Mouse (Mus musculus) layer of hippocampus, adult 18-20 months (tissue): ENCODE measurements around the gene Gpd1l. TPM values are rescaled to one million over a fixed set of nuclear protein-coding genes. Genes with fewer than 3 reads are reported as not detected.

Experiments
- DNase-seq, 2 experiments: peaks; one replicate each; pipeline ENCODE4 v3.0.0; 2022; ENCODE audit warnings: low spot score in 2 of 2
- total RNA-seq, 2 experiments: library from RNA; stranded (reverse); gene quantifications; 2 replicates each; pipeline ENCODE4 v1.2.3; 2021

Gene Gpd1l
- total RNA-seq, 2 experiments from 2014 or later: 82.4 to 82.5 TPM

DNA sequence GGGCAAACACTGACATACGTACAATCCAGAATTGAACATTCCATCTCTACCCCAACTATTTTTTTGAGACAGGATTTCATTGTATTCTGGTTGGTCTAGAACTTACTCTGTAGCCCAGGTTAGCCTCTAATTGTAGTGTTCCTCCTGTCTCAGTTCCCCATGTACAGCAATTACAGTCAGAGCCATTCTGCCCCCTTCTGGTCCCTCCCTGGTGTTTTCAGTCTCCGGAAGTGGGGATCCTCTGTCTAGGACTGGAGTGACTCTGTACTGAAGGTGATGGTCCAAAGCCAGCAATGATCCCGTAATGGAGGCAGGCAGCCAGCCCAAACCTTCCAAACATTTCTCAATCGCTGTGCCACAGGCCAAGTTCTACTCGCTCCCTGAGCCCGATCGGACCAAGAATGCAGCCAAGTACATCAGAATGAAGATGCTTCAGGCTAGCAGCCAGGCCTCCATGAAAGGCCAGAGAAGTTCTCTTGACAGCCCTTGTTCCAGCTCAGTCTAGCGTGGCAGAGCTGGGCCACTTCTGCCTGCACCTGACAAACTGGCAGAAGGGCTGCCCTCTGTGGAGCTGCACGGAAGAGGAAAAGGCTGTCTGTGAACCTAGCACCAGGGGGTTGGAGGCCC lies 3.2 kb downstream of the Gpd1l start:
- DNase-seq: peak in 1 of 2 experiments; percentile 50

GRCm38 (mm10) chr9:114925571-114925970 lies 8.2 kb downstream of the Gpd1l start:
- no peak for DNase-seq

DNA sequence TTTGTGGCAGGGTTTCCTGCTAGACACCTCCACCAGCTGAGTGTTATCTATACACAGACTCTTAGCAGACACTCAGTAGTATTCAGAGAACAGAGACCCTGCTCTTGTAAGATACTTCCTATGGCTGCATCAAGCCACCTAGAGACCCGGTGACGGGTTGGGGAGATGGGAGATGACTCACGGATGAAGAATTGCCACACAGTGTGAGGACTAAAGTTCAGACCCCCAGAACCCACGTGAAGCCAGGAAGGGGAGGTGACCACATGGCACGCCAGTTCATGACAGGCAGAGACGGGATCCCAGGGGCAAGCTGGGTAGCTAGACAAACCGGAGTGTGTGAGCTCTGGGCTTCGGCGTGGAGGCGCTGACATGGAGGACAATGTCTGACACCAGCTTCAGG lies 8.7 kb downstream of the Gpd1l start:
- no peak for DNase-seq

DNA sequence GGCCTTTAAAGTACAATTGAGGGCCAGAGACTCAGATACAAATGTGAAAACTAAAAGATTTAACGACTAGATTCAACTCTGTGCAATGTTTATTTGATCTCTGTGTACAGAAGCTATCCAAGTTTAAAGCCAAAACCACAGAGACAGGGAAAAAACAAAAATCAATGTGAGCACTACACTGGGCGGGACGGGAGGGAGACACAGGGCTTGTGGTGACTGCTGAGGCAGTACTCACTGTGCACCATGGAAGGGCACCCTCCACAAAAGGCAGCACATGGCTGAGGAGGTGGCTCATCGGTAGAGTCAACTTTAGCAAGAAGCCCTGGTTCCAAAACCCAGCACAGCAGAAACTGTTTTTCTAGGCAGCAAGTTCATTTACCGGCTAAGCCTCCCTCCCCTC lies 9.3 kb downstream of the Gpd1l start:
- no peak for DNase-seq

GRCm38 (mm10) chr9:114922209-114922608 lies 11.6 kb downstream of the Gpd1l start:
- no peak for DNase-seq

- DNase-seq: no peak
Measured at GRCm38 (mm10) chr9:114921352-114922081, 12.3 kb downstream of the Gpd1l start.

GRCm38 (mm10) chr9:114920569-114920968 lies 13.2 kb downstream of the Gpd1l start:
- no peak for DNase-seq

DNA sequence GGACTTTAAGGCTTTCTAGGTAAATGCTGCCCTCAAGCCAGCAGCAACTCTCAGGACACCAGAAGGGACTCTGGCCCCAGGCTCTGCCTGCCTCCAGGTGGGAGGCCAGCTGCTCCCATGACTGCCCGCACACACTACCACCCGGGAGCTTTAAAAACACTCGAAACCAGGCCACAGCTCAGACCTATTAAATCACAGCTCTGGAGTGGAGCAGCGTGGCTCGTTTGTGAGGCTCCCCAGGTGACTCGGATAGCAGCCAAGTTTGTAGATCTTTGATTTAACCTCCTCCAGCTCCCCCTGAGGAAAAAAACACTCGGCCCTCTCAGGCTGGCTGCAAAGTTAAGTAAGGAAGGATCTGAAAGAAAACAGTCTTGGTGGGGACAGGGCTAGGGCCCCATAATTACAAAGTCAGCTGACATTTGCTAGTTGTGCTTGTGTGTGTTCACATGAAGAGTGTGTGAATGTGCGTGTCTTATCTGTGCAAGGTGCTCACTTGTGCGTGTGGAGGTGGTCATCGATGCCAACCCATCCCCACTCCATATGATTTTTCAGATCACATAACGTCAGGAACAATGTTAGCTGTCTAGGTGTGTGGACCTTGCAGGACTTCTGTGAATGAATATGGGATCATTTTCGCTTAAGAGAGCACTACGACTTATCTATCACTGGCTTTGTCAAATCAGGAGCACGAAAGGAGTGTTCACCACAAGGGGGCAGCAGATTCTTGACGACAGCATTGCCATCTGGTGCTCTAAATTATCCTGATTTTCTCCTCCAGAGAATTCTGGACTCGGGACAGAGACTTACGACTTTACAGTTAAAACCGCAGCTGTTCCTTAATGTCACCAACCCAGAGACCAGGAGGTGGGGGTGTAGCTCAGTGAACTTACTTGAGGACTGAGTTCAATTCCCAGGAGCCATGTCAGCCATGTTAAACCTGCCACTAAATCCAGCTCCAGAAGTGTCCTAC lies 20.8 kb downstream of the Gpd1l start:
- DNase-seq: peak; percentile 76 to 95

DNA sequence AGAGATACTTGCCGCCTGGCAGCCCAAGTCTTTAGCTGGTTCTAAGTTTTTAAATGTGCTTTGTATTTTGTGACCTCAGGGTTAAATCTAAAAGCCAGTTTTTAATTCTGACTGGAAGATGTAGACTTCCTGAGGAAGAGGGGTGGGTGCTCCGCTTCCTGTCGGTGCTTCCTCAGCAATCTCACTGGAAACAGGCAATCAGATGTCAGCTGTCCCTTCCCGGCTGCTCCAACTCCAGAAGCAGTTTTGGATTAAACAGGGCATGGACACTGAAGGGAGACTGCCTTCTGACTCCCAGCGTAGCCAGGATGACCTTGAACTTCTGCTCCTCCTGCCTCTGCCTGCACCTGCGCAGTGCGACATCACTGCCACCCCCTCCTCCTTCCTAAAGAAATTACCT lies 26.3 kb downstream of the Gpd1l start:
- DNase-seq: no peak

GRCm38 (mm10) chr9:114895919-114896318 lies 37.9 kb downstream of the Gpd1l start:
- no peak for DNase-seq

- DNase-seq: no peak
Measured at GRCm38 (mm10) chr9:114892974-114893373, 40.8 kb downstream of the Gpd1l start.

DNA sequence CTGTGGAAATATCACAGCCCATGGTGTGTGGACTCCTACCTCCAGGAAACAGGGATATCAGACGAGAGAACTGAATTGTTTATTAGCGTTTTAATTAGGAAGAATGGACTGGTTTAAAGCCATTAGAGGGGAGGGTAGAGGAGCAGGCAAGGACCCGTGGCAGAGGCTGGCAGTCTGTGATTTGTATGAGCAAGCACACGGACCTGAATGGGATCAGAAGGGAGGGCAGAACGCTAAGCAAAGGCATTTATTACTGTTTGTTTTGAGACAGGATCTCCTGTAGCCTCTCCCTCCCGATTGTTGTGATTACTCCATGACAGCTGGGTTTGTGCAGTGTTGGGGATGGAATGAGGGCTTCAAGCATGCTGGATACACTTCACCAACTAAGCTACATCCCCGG lies 43.4 kb downstream of the Gpd1l start:
- DNase-seq: no peak

DNA sequence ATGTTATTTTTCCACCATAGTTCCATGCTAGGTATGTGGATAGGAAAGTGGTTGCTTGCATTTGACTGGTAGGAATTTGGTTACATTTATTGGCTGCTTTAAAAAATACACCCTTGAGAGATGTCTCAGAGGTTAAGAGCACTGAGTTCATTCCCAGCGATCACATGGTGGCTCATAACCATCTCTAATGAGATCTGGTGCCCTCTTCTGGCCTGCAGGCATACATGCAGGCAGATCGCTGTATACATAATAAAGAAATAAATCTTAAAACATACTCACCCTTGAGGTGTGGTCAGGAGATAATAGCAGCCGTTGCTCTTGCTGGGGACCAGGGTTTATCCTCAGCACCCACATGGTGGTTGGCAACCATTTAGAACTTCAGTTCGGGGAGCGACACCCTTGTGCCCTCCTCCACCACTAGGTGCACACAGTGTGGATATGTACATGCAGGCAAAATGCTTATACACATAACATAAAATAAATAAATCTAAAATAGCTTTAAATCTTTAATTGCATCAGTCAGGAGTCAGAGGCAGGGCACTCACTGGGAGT lies 44.9 kb downstream of the Gpd1l start:
- no peak for DNase-seq

DNA sequence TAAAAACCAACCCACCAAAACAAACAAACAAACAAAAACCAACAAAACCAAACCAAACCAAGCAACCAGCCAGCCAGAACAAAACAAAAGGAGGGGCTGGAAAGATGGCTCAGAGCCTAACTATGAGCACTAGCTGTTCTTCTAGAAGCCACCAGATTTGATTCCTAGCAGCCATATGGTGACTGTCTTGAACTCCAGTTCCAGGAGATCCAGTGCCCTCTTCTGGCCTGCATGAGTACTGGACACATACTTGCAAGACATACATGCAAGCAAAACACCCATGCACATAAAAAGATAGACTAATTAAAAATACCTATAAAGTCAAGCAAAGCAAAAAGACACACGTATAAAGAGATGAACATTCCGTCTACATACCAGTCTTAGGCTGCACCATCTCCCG lies 46.1 kb downstream of the Gpd1l start:
- peak in 1 of 2 experiments; percentile 40 for DNase-seq

GRCm38 (mm10) chr9:114885991-114886662 lies 47.7 kb downstream of the Gpd1l start:
- no peak for DNase-seq

DNA sequence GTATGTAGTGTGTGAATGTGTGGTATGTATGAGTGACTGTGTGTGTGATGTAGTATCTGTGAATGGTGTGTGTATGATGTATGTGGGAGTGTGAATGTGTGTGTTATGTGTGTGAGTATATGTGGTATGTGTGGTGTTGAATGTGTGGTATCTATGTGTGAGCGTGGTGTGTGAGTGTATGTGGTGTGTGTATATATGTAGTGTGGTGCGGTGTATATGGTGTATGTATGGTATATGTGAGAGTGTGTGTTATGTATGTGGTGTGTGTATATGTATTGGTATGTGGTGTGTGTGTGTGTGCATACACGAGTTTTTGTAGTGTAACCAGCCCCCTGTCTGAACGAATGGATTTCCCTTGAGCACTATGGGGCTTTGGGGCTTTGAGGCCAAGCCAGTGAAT lies 48.2 kb downstream of the Gpd1l start:
- no peak for DNase-seq

- DNase-seq: no peak
Measured at GRCm38 (mm10) chr9:114881977-114882376, 51.8 kb downstream of the Gpd1l start.

GRCm38 (mm10) chr9:114855327-114855726 lies 78.5 kb downstream of the Gpd1l start:
- peak; percentile 50 to 72 for DNase-seq

GRCm38 (mm10) chr9:114854686-114855085 lies 79.1 kb downstream of the Gpd1l start:
- peak; percentile 32 to 55 for DNase-seq

- DNase-seq: no peak
Measured at GRCm38 (mm10) chr9:114853336-114853735, 80.5 kb downstream of the Gpd1l start.
